ENCODE assay signal across 18 mouse cellular contexts in the genomic region with DNA sequence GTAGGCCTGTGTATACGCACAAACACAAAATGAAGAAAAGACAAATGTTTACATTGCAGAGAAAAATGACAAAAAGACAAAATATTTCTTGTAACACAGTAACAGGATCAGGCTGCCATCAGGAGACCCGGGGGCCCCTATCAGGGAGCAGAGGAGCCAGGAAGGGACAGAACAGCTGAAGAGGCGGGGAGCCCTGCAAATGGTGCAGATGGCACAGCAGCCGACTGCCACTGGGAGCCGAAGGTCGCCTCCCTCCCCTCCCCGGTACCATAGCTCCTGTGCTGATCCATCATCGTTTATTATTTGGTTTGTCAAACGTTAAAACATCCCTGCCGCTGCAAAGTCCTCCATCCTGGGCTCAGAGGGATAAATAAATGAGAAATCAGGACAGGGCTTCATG. TPM values are rescaled to one million over a fixed set of nuclear protein-coding genes. Genes with fewer than 3 reads are reported as not detected.
DNase-seq lines count a peak whose midpoint lies in the region; ATAC-seq lines count a peak whose summit lies in the region.
"Had no signal": no experiment of that assay in that cellular context is flagged by ENCODE, and none has a peak within 500 bp of the region (broad histone marks: within the 10 kb centered on the region; RNA-seq: fewer than 3 reads in every experiment).

No protein-coding gene starts in this region.

- H3K9me3 ChIP-seq in midbrain, embryonic 11.5 days (ENCODE audit: control insufficient read depth, low read length): no peaks in the 10 kb centered on the region
- H3K9me3 ChIP-seq in midbrain, embryonic 15.5 days: no peaks in the 10 kb centered on the region
- H3K9me3 ChIP-seq in hindbrain, embryonic 13.5 days: no peaks in the 10 kb centered on the region
- H3K9me3 ChIP-seq in stomach, embryonic 16.5 days (replicated peaks; ENCODE audit: control insufficient read depth, low read length): no peaks in the 10 kb centered on the region
- H3K9me3 ChIP-seq: embryonic facial prominence, embryonic 15.5 days; forebrain, embryonic 13.5 days; heart, embryonic 13.5 days; liver, embryonic 13.5 days had no signal

- H3K27me3 ChIP-seq in midbrain, embryonic 11.5 days (ENCODE audit: control insufficient read depth, insufficient read depth, low read length): no peaks in the 10 kb centered on the region
- no peaks in the 10 kb centered on the region for H3K27me3 ChIP-seq in midbrain, embryonic 15.5 days (replicated peaks)
- H3K27me3 ChIP-seq in hindbrain, embryonic 13.5 days: no peaks in the 10 kb centered on the region
- no peaks in the 10 kb centered on the region for H3K27me3 ChIP-seq in stomach, embryonic 16.5 days (ENCODE audit: control insufficient read depth, insufficient read depth, low read length)
- H3K27me3 ChIP-seq: embryonic facial prominence, embryonic 15.5 days; forebrain, embryonic 13.5 days; heart, embryonic 13.5 days; liver, embryonic 13.5 days had no signal

- WGBS in midbrain, embryonic 11.5 days: 69% methylated on average over 10 of the region's 10 CpGs
- 66% methylated on average over 10 of the region's 10 CpGs for WGBS in midbrain, embryonic 15.5 days
- WGBS in hindbrain, embryonic 13.5 days: 33% methylated on average over 10 of the region's 10 CpGs
- 18% methylated on average over 10 of the region's 10 CpGs for WGBS in stomach, embryonic 16.5 days

- DNase-seq in embryo, embryonic 10.5 days (ENCODE audit: low spot score): peak; percentile 35
- no peak for DNase-seq in embryo, embryonic 9.5 days (ENCODE audit: extremely low spot score)
- DNase-seq in midbrain, embryonic 11.5 days (ENCODE audit: low spot score, missing footprints): no peak
- DNase-seq in cerebellum, postnatal 25 days: no peak
- DNase-seq: B cell, adult 2 months; kidney, adult 8-10 months; liver, embryonic 13.5 days; lung, postnatal 10 days; thymus, postnatal 25 days had no signal

- no peak for ATAC-seq in midbrain, embryonic 11.5 days (ENCODE audit: low FRiP score)
- no peak for ATAC-seq in midbrain, embryonic 15.5 days (replicated peaks)
- no peak for ATAC-seq in hindbrain, embryonic 13.5 days (ENCODE audit: low FRiP score)
- no peak for ATAC-seq in stomach, embryonic 16.5 days (ENCODE audit: insufficient read depth, low FRiP score)
- ATAC-seq: forebrain, embryonic 13.5 days had no signal

- no peak overlapping the region for H3K27ac ChIP-seq in midbrain, embryonic 11.5 days (ENCODE audit: low read depth, low read length)
- no peak overlapping the region for H3K27ac ChIP-seq in midbrain, embryonic 15.5 days
- H3K27ac ChIP-seq in hindbrain, embryonic 13.5 days: peak overlapping the region; percentile 75
- 0 out of 2 replicates have a peak overlapping the region, but pooled peaks have one; percentile 1 for H3K27ac ChIP-seq in stomach, embryonic 16.5 days (ENCODE audit: low read length)
- H3K27ac ChIP-seq: embryonic facial prominence, embryonic 15.5 days; forebrain, embryonic 13.5 days; heart, embryonic 13.5 days; liver, embryonic 13.5 days had no signal

- no peak overlapping the region for H3K4me2 ChIP-seq in midbrain, embryonic 11.5 days
- no peak overlapping the region for H3K4me2 ChIP-seq in midbrain, embryonic 15.5 days
- no peak overlapping the region for H3K4me2 ChIP-seq in hindbrain, embryonic 13.5 days
- H3K4me2 ChIP-seq in stomach, embryonic 16.5 days (ENCODE audit: low read depth, low read length): no peak overlapping the region
- H3K4me2 ChIP-seq: embryonic facial prominence, embryonic 15.5 days; forebrain, embryonic 13.5 days; heart, embryonic 13.5 days; liver, embryonic 13.5 days had no signal

- H3K4me1 ChIP-seq in midbrain, embryonic 11.5 days (ENCODE audit: control insufficient read depth, insufficient read depth, low read length): no peaks in the 10 kb centered on the region; the same call in 1 of the 2 replicates
- H3K4me1 ChIP-seq in midbrain, embryonic 15.5 days: peaks cover 9% of the 10 kb centered on the region
- H3K4me1 ChIP-seq in hindbrain, embryonic 13.5 days (replicated peaks): peaks cover 35% of the 10 kb centered on the region
- H3K4me1 ChIP-seq in stomach, embryonic 16.5 days (ENCODE audit: control insufficient read depth, insufficient read depth, low read length): peaks cover 6% of the 10 kb centered on the region; the same call in 1 of the 2 replicates
- H3K4me1 ChIP-seq: embryonic facial prominence, embryonic 15.5 days; heart, embryonic 13.5 days had no signal

- H3K36me3 ChIP-seq in midbrain, embryonic 11.5 days (ENCODE audit: control insufficient read depth, insufficient read depth, low read length): no peaks in the 10 kb centered on the region
- H3K36me3 ChIP-seq in midbrain, embryonic 15.5 days (replicated peaks): no peaks in the 10 kb centered on the region
- H3K36me3 ChIP-seq in hindbrain, embryonic 13.5 days: no peaks in the 10 kb centered on the region
- H3K36me3 ChIP-seq in stomach, embryonic 16.5 days (ENCODE audit: control insufficient read depth, insufficient read depth, low read length): no peaks in the 10 kb centered on the region

- 0 out of 2 replicates have a peak overlapping the region, but pooled peaks have one; percentile 1 for H3K9ac ChIP-seq in midbrain, embryonic 11.5 days (ENCODE audit: low read length)
- no peak overlapping the region for H3K9ac ChIP-seq in midbrain, embryonic 15.5 days
- no peak overlapping the region for H3K9ac ChIP-seq in hindbrain, embryonic 13.5 days
- H3K9ac ChIP-seq in stomach, embryonic 16.5 days (ENCODE audit: low read length): 0 out of 2 replicates have a peak overlapping the region, but pooled peaks have one; percentile 46
- H3K9ac ChIP-seq: embryonic facial prominence, embryonic 15.5 days; forebrain, embryonic 13.5 days; heart, embryonic 13.5 days; liver, embryonic 13.5 days had no signal

- no peak overlapping the region for H3K4me3 ChIP-seq in midbrain, embryonic 11.5 days (ENCODE audit: low read depth, low read length)
- H3K4me3 ChIP-seq in midbrain, embryonic 15.5 days: no peak overlapping the region
- no peak overlapping the region for H3K4me3 ChIP-seq in hindbrain, embryonic 13.5 days
- no peak overlapping the region for H3K4me3 ChIP-seq in stomach, embryonic 16.5 days (replicated peaks; ENCODE audit: low read length)
- H3K4me3 ChIP-seq: embryonic facial prominence, embryonic 15.5 days; forebrain, embryonic 13.5 days; heart, embryonic 13.5 days; liver, embryonic 13.5 days had no signal

RNA-seq across cellular contexts. Expression of a gene that starts 6.6 kb away (rescaled TPM):
- not detected in 2 replicates for polyA plus RNA-seq in midbrain, embryonic 11.5 days (2014; fragmentation: Nextera tagmentation; extraction: Ambion mirVana)
- 0.19 TPM in 1 of 2 replicates, not detected in the other for polyA plus RNA-seq in midbrain, embryonic 15.5 days (2015; fragmentation: Nextera tagmentation; extraction: Ambion mirVana)
- polyA plus RNA-seq in hindbrain, embryonic 13.5 days (2015; fragmentation: Nextera tagmentation; extraction: Ambion mirVana): not detected in 2 replicates
- polyA plus RNA-seq in stomach, embryonic 16.5 days (2015; fragmentation: Nextera tagmentation; extraction: Ambion mirVana): not detected in 2 replicates
- polyA plus RNA-seq: embryonic facial prominence, embryonic 15.5 days; forebrain, embryonic 13.5 days; heart, embryonic 13.5 days; large intestine, adult 2 months; liver, embryonic 13.5 days; small intestine, adult 2 months; stomach, embryonic 14.5 days had no signal

RNA-seq across cellular contexts. Expression of a gene that starts 24.7 kb away (rescaled TPM):
- 13.7 and 13.8 TPM in 2 replicates for polyA plus RNA-seq in midbrain, embryonic 11.5 days (2014; fragmentation: Nextera tagmentation; extraction: Ambion mirVana)
- 10.8 and 14.3 TPM in 2 replicates for polyA plus RNA-seq in midbrain, embryonic 15.5 days (2015; fragmentation: Nextera tagmentation; extraction: Ambion mirVana)
- polyA plus RNA-seq in hindbrain, embryonic 13.5 days (2015; fragmentation: Nextera tagmentation; extraction: Ambion mirVana): 11.7 and 13.3 TPM in 2 replicates
- polyA plus RNA-seq in stomach, embryonic 16.5 days (2015; fragmentation: Nextera tagmentation; extraction: Ambion mirVana): 19.7 and 20.7 TPM in 2 replicates

RNA-seq across cellular contexts. Expression of a gene that starts 53.1 kb away (rescaled TPM):
- 37.3 and 38.2 TPM in 2 replicates for polyA plus RNA-seq in midbrain, embryonic 11.5 days (2014; fragmentation: Nextera tagmentation; extraction: Ambion mirVana)
- polyA plus RNA-seq in midbrain, embryonic 15.5 days (2015; fragmentation: Nextera tagmentation; extraction: Ambion mirVana): 32.8 and 33.8 TPM in 2 replicates
- polyA plus RNA-seq in hindbrain, embryonic 13.5 days (2015; fragmentation: Nextera tagmentation; extraction: Ambion mirVana): 34.7 and 36.8 TPM in 2 replicates
- 29.3 and 38.9 TPM in 2 replicates for polyA plus RNA-seq in stomach, embryonic 16.5 days (2015; fragmentation: Nextera tagmentation; extraction: Ambion mirVana)

Comparison
In these comparisons a context has a peak if more than half of its experiments do, and no peak if none do; other contexts are left out.
1. H3K9ac ChIP-seq: peak in midbrain, embryonic 11.5 days (single experiment) and stomach, embryonic 16.5 days (single experiment); none in midbrain, embryonic 15.5 days (single experiment) and hindbrain, embryonic 13.5 days (single experiment).
2. H3K27ac ChIP-seq: peak in hindbrain, embryonic 13.5 days (single experiment) and stomach, embryonic 16.5 days (single experiment); none in midbrain, embryonic 11.5 days (single experiment) and midbrain, embryonic 15.5 days (single experiment).